Mouse (Mus musculus) adrenal gland, adult 2 months (tissue): ENCODE measurements at regions not wholly inside any gene's neighbourhood (a gene's known extent, or its start where the extent isn't known, plus 50 kb on each side); places are given as distances from the start of the nearest gene placed in this dataset.

Experiments used
- DNase-seq: peaks from one replicate; pipeline ENCODE4 v3.0.0; 2021

- DNase-seq = no peak
Measured at GRCm38 (mm10) chr12:14776301-14776700, 624.4 kb upstream of the Fam84a start.

- peak; percentile 10 for DNase-seq
Measured at GRCm38 (mm10) chr12:14752536-14752935, 600.7 kb upstream of the Fam84a start.

- no peak for DNase-seq
Measured at GRCm38 (mm10) chr12:14747381-14747780, 595.5 kb upstream of the Fam84a start.
